ENCODE assay signal across 12 mouse cellular contexts in the genomic region with DNA sequence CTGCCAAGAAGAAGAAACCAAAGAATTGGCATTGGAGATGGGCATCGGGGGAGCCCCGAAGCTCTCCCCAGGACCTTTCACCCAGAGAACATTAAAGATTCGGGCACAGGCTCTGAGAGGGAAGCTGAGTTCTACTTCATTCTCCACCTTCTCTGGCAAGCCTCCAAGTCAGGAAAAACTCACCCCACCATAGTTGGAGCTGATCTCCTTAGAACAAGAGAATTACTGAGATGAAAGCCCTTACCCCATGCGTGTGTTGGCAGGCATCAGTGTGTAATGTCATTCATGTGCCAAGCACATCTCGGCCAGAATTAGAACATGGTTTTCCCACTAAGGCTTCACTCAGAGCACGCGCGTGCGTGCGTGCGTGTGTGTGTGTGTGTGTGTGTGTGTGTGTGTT. TPM values are rescaled to one million over a fixed set of nuclear protein-coding genes. Genes with fewer than 3 reads are reported as not detected.
DNase-seq lines count a peak whose midpoint lies in the region; ATAC-seq and TF ChIP-seq lines count a peak whose summit lies in the region.
"Had no signal": no experiment of that assay in that cellular context is flagged by ENCODE, and none has a peak within 500 bp of the region (broad histone marks: within the 10 kb centered on the region; RNA-seq: fewer than 3 reads in every experiment).

No protein-coding gene starts in this region.

- H3K27ac ChIP-seq in heart, embryonic 16.5 days (ENCODE audit: low read length) = no peak overlapping the region
- H3K27ac ChIP-seq in midbrain, embryonic 11.5 days (ENCODE audit: low read depth, low read length) = no peak overlapping the region
- H3K27ac ChIP-seq in midbrain, embryonic 10.5 days (replicated peaks) = no peak overlapping the region
- no peak overlapping the region for H3K27ac ChIP-seq in midbrain, postnatal 0 days (ENCODE audit: low read depth, low read length)
- H3K27ac ChIP-seq: limb, embryonic 13.5 days; stomach, embryonic 15.5 days had no signal

- peaks cover 21% of the 10 kb centered on the region for H3K4me1 ChIP-seq in heart, embryonic 16.5 days (ENCODE audit: control insufficient read depth, insufficient read depth, low read length)
- peaks cover 17% of the 10 kb centered on the region for H3K4me1 ChIP-seq in midbrain, embryonic 11.5 days (ENCODE audit: control insufficient read depth, insufficient read depth, low read length)
- H3K4me1 ChIP-seq in midbrain, embryonic 10.5 days = peaks cover 25% of the 10 kb centered on the region
- H3K4me1 ChIP-seq in midbrain, postnatal 0 days (ENCODE audit: insufficient read depth, low read length) = 0 out of 2 replicates have a peak, but pooled peaks cover 7% of the 10 kb centered on the region

- no peak for TF ChIP-seq CTCF in midbrain, postnatal 0 days (IDR thresholded peaks at IDR 0.05)

- no peak overlapping the region for H3K4me2 ChIP-seq in heart, embryonic 16.5 days (ENCODE audit: low read depth, low read length)
- no peak overlapping the region for H3K4me2 ChIP-seq in midbrain, embryonic 11.5 days
- H3K4me2 ChIP-seq in midbrain, postnatal 0 days (ENCODE audit: low read depth, low read length, poor library complexity, severe bottlenecking) = no peak overlapping the region
- H3K4me2 ChIP-seq: limb, embryonic 13.5 days; stomach, embryonic 15.5 days had no signal

- no peak overlapping the region for H3K4me3 ChIP-seq in heart, embryonic 16.5 days (ENCODE audit: low read length)
- H3K4me3 ChIP-seq in midbrain, embryonic 11.5 days (ENCODE audit: low read depth, low read length) = no peak overlapping the region
- H3K4me3 ChIP-seq in midbrain, embryonic 10.5 days = no peak overlapping the region
- H3K4me3 ChIP-seq in midbrain, postnatal 0 days (ENCODE audit: low read depth, low read length) = no peak overlapping the region
- H3K4me3 ChIP-seq: limb, embryonic 13.5 days; stomach, embryonic 15.5 days had no signal

- peaks cover 49% of the 10 kb centered on the region for H3K27me3 ChIP-seq in heart, embryonic 16.5 days (ENCODE audit: control insufficient read depth, insufficient read depth, low read length)
- peaks cover 44% of the 10 kb centered on the region for H3K27me3 ChIP-seq in midbrain, embryonic 11.5 days (ENCODE audit: control insufficient read depth, insufficient read depth, low read length)
- peaks cover 74% of the 10 kb centered on the region for H3K27me3 ChIP-seq in midbrain, embryonic 10.5 days (ENCODE audit: low read depth, poor library complexity, severe bottlenecking)
- peaks cover 27% of the 10 kb centered on the region; the same call in 1 of the 2 replicates for H3K27me3 ChIP-seq in midbrain, postnatal 0 days (ENCODE audit: insufficient read depth, low read length)

- no peak overlapping the region for H3K9ac ChIP-seq in heart, embryonic 16.5 days (ENCODE audit: low read length)
- no peak overlapping the region for H3K9ac ChIP-seq in midbrain, embryonic 11.5 days (ENCODE audit: low read length)
- no peak overlapping the region for H3K9ac ChIP-seq in midbrain, postnatal 0 days (replicated peaks; ENCODE audit: low read length, poor library complexity, severe bottlenecking)
- H3K9ac ChIP-seq: limb, embryonic 13.5 days; stomach, embryonic 15.5 days had no signal

- intact Hi-C loops in heart, postnatal 25 days (cut with DNase I) = no loop called here

- DNase-seq in cerebellum, adult 11-12 months = peak; percentile 18
- no peak for DNase-seq in heart, postnatal 25 days (ENCODE audit: low spot score)
- peak; percentile 33 for DNase-seq in midbrain, embryonic 11.5 days (ENCODE audit: low spot score, missing footprints)
- DNase-seq in midbrain, embryonic 10.5 days (ENCODE audit: low spot score) = no peak
- peak; percentile 86 for DNase-seq in midbrain, postnatal 0 days (ENCODE audit: low spot score)
- DNase-seq in spleen, postnatal 10 days (ENCODE audit: low spot score in 2 of 2) = no peak
- DNase-seq: adrenal gland, postnatal 14 days; kidney, adult 2 months had no signal

- no peaks in the 10 kb centered on the region for H3K9me3 ChIP-seq in heart, embryonic 16.5 days (replicated peaks; ENCODE audit: control insufficient read depth, low read length)
- no peaks in the 10 kb centered on the region for H3K9me3 ChIP-seq in midbrain, embryonic 11.5 days (ENCODE audit: control insufficient read depth, low read length)
- no peaks in the 10 kb centered on the region for H3K9me3 ChIP-seq in midbrain, embryonic 10.5 days (replicated peaks)
- H3K9me3 ChIP-seq in midbrain, postnatal 0 days (ENCODE audit: low read length) = no peaks in the 10 kb centered on the region
- H3K9me3 ChIP-seq: limb, embryonic 13.5 days; stomach, embryonic 15.5 days had no signal

- ATAC-seq in cerebellum, adult (ENCODE audit: insufficient number of reproducible peaks, low FRiP score, low TSS enrichment) = no peak
- ATAC-seq in heart, embryonic 16.5 days (replicated peaks; ENCODE audit: extremely low read depth, insufficient read depth, low FRiP score) = peak; percentile 63; the same call in 1 of the 2 replicates
- ATAC-seq in midbrain, embryonic 11.5 days (ENCODE audit: low FRiP score) = no peak
- ATAC-seq in midbrain, postnatal 0 days (ENCODE audit: low FRiP score) = peak; percentile 66

- H3K36me3 ChIP-seq in heart, embryonic 16.5 days (ENCODE audit: control insufficient read depth, insufficient read depth) = no peaks in the 10 kb centered on the region
- no peaks in the 10 kb centered on the region; the same call in 1 of the 2 replicates for H3K36me3 ChIP-seq in midbrain, embryonic 11.5 days (ENCODE audit: control insufficient read depth, insufficient read depth, low read length)
- peaks cover 14% of the 10 kb centered on the region for H3K36me3 ChIP-seq in midbrain, embryonic 10.5 days
- no peaks in the 10 kb centered on the region for H3K36me3 ChIP-seq in midbrain, postnatal 0 days (ENCODE audit: insufficient read depth, low read length)
- H3K36me3 ChIP-seq: limb, embryonic 13.5 days; stomach, embryonic 15.5 days had no signal

- 63% methylated on average over 11 of the region's 11 CpGs for WGBS in heart, embryonic 16.5 days
- WGBS in midbrain, embryonic 11.5 days = 89% methylated on average over 11 of the region's 11 CpGs
- 92% methylated on average over 11 of the region's 11 CpGs for WGBS in midbrain, embryonic 10.5 days
- WGBS in midbrain, postnatal 0 days = 71% methylated on average over 11 of the region's 11 CpGs

RNA-seq across cellular contexts. Expression of a gene that starts 7.0 kb away (rescaled TPM):
- 3.2 and 3.4 TPM in 2 replicates for polyA plus RNA-seq in heart, embryonic 16.5 days (2015; fragmentation: Nextera tagmentation; extraction: Ambion mirVana)
- total RNA-seq in heart, postnatal 25 days (2021) = 10 to 100 TPM; 10.2 to 10.4 TPM
- 6.9 and 7.6 TPM in 2 replicates for polyA plus RNA-seq in midbrain, embryonic 11.5 days (2014; fragmentation: Nextera tagmentation; extraction: Ambion mirVana)
- 7.3 and 9.2 TPM in 2 replicates for polyA plus RNA-seq in midbrain, embryonic 10.5 days (2016; fragmentation: Nextera tagmentation; extraction: Ambion mirVana)
- 40.5 and 46.0 TPM in 2 replicates for total RNA-seq in midbrain, postnatal 0 days (2014; rRNA removed)
- 15.7 and 18.1 TPM in 2 replicates for polyA plus RNA-seq in midbrain, postnatal 0 days (2015; fragmentation: Nextera tagmentation; extraction: Ambion mirVana)

RNA-seq across cellular contexts. Expression of a gene that starts 21.3 kb away (rescaled TPM):
- polyA plus RNA-seq in heart, embryonic 16.5 days (2015; fragmentation: Nextera tagmentation; extraction: Ambion mirVana) = 1.1 and 1.2 TPM in 2 replicates
- not detected for total RNA-seq in heart, postnatal 25 days (2021)
- 3.6 and 4.6 TPM in 2 replicates for polyA plus RNA-seq in midbrain, embryonic 11.5 days (2014; fragmentation: Nextera tagmentation; extraction: Ambion mirVana)
- 3.4 and 4.2 TPM in 2 replicates for polyA plus RNA-seq in midbrain, embryonic 10.5 days (2016; fragmentation: Nextera tagmentation; extraction: Ambion mirVana)
- 10.9 and 11.8 TPM in 2 replicates for total RNA-seq in midbrain, postnatal 0 days (2014; rRNA removed)
- polyA plus RNA-seq in midbrain, postnatal 0 days (2015; fragmentation: Nextera tagmentation; extraction: Ambion mirVana) = 18.1 and 20.7 TPM in 2 replicates

RNA-seq across cellular contexts. Expression of a gene that starts 30.9 kb away (rescaled TPM):
- polyA plus RNA-seq in heart, embryonic 16.5 days (2015; fragmentation: Nextera tagmentation; extraction: Ambion mirVana) = 41.6 and 41.7 TPM in 2 replicates
- 10 to 100 TPM; 29.6 to 32.7 TPM for total RNA-seq in heart, postnatal 25 days (2021)
- 70.2 and 70.3 TPM in 2 replicates for polyA plus RNA-seq in midbrain, embryonic 11.5 days (2014; fragmentation: Nextera tagmentation; extraction: Ambion mirVana)
- 63.3 and 65.6 TPM in 2 replicates for polyA plus RNA-seq in midbrain, embryonic 10.5 days (2016; fragmentation: Nextera tagmentation; extraction: Ambion mirVana)
- total RNA-seq in midbrain, postnatal 0 days (2014; rRNA removed) = 28.3 and 41.0 TPM in 2 replicates
- 70.7 and 79.9 TPM in 2 replicates for polyA plus RNA-seq in midbrain, postnatal 0 days (2015; fragmentation: Nextera tagmentation; extraction: Ambion mirVana)

RNA-seq across cellular contexts. Expression of a gene that starts 31.2 kb away (rescaled TPM):
- polyA plus RNA-seq in heart, embryonic 16.5 days (2015; fragmentation: Nextera tagmentation; extraction: Ambion mirVana) = 3.4 and 4.8 TPM in 2 replicates
- total RNA-seq in heart, postnatal 25 days (2021) = under 1 TPM; 0.26 to 0.45 TPM
- polyA plus RNA-seq in midbrain, embryonic 11.5 days (2014; fragmentation: Nextera tagmentation; extraction: Ambion mirVana) = 9.6 and 9.9 TPM in 2 replicates
- polyA plus RNA-seq in midbrain, embryonic 10.5 days (2016; fragmentation: Nextera tagmentation; extraction: Ambion mirVana) = 13.5 and 15.1 TPM in 2 replicates
- 2.7 and 4.9 TPM in 2 replicates for total RNA-seq in midbrain, postnatal 0 days (2014; rRNA removed)
- 1.4 TPM in 2 replicates for polyA plus RNA-seq in midbrain, postnatal 0 days (2015; fragmentation: Nextera tagmentation; extraction: Ambion mirVana)

Comparison
In these comparisons a context has a peak if more than half of its experiments do, and no peak if none do; other contexts are left out.
1. DNase-seq: peak in cerebellum, adult 11-12 months (single experiment), midbrain, embryonic 11.5 days (single experiment) and midbrain, postnatal 0 days (single experiment); none in heart, postnatal 25 days (single experiment), midbrain, embryonic 10.5 days (single experiment) and spleen, postnatal 10 days (0 of 2).
2. ATAC-seq: peak in heart, embryonic 16.5 days (single experiment) and midbrain, postnatal 0 days (single experiment); none in cerebellum, adult (single experiment) and midbrain, embryonic 11.5 days (single experiment).